Mouse (Mus musculus) forebrain, embryonic 14.5 days (tissue): ENCODE results near the gene Zan. TPM values are rescaled to one million over a fixed set of nuclear protein-coding genes. Genes with fewer than 3 reads are reported as not detected.

Experiments
- ATAC-seq: fragments of 200-750 bp; cut with Nextera tagmentation; 2 replicates; pipeline ENCODE4 v1.8.0; 2017; ENCODE audit warnings: mild to moderate bottlenecking, moderate library complexity
- DNase-seq: peaks from one replicate; pipeline ENCODE4 v3.0.0-alpha.2; 2015; ENCODE audit warnings: low spot score
- H3K27ac ChIP-seq: fragments of 300-500 bp; sonication (generic); 2 replicates; pipeline ENCODE4 v1.5.1; 2014; ENCODE audit warnings: low read depth, mild to moderate bottlenecking, control low read depth, low read length, moderate library complexity
- H3K27me3 ChIP-seq: fragments of 300-500 bp; sonication (generic); replicated peaks from 2 replicates; pipeline ENCODE4 v1.6.1; 2014; ENCODE audit warnings: low read length, control low read depth, mixed read lengths; ENCODE audit not compliant: control insufficient read depth, insufficient read depth
- H3K36me3 ChIP-seq: fragments of 300-500 bp; sonication (generic); 2 replicates; pipeline ENCODE4 v1.6.1; 2014; ENCODE audit warnings: low read length, control low read depth; ENCODE audit not compliant: control insufficient read depth, insufficient read depth
- H3K4me1 ChIP-seq: fragments of 300-500 bp; sonication (generic); 2 replicates; pipeline ENCODE4 v1.6.1; 2014; ENCODE audit warnings: antibody characterized with exemption, low read length, control low read depth; ENCODE audit not compliant: control insufficient read depth, insufficient read depth
- H3K4me2 ChIP-seq: fragments of 300-500 bp; sonication (generic); 2 replicates; pipeline ENCODE4 v1.6.1; 2014; ENCODE audit warnings: mild to moderate bottlenecking, control low read depth, low read length
- H3K4me3 ChIP-seq: fragments of 300-500 bp; sonication (generic); 2 replicates; pipeline ENCODE4 v1.5.1; 2014; ENCODE audit warnings: low read depth, low read length, control low read depth
- H3K9ac ChIP-seq: fragments of 300-500 bp; sonication (generic); 2 replicates; pipeline ENCODE4 v1.6.1; 2014; ENCODE audit warnings: mild to moderate bottlenecking, low read length, control low read depth, moderate library complexity
- H3K9me3 ChIP-seq: fragments of 300-500 bp; sonication (generic); replicated peaks from 2 replicates; pipeline ENCODE4 v1.6.1; 2016; ENCODE audit warnings: low read length, control low read depth, mixed read lengths; ENCODE audit not compliant: control insufficient read depth
- WGBS: fragments of 180-500 bp; shearing (Covaris S2); extraction: QIAGEN DNeasy Blood & Tissue Kit; methylation state at CpG from one replicate; pipeline ENCODE4 v1.1.7; 2014; 5-methylcytosine and 5-hydroxymethylcytosine counted together
- polyA plus RNA-seq: library from polyadenylated mRNA; unstranded; fragments of >200 nt; fragmentation: Nextera tagmentation; extraction: Ambion mirVana; gene quantifications from 2 replicates; pipeline ENCODE4 v1.2.1, GENCODE M21; 2014

The Zan gene
- polyA plus RNA-seq, 1 experiment from 2014 or later = 0.04 TPM

GRCm38 (mm10) chr5:137352011-137352975, 124.6 kb downstream of the Zan start:
- Histone ChIP-seq H3K27ac (no peak overlapping the region), H3K4me2 (peak overlapping the region; percentile 93), H3K27me3 (0 out of 2 replicates have a peak, but pooled peaks cover 2% of the 10 kb centered on the region), H3K9me3 (no peaks in the 10 kb centered on the region), H3K36me3 (peaks cover 26% of the 10 kb centered on the region), H3K9ac (peak overlapping the region; percentile 79), H3K4me3 (peak overlapping the region; percentile 68), H3K4me1 (peaks cover 16% of the 10 kb centered on the region)
- ATAC-seq (no peak), DNase-seq (no peak)
- WGBS = 20% methylated on average over 16 of the region's 16 CpGs

GRCm38 (mm10) chr5:137351394-137351793, 125.5 kb downstream of the Zan start:
- Histone ChIP-seq H3K4me1 (peaks cover 16% of the 10 kb centered on the region), H3K9ac (peak overlapping the region; percentile 79; the same call in 1 of the 2 replicates), H3K4me2 (peak overlapping the region; percentile 93), H3K36me3 (peaks cover 21% of the 10 kb centered on the region), H3K27ac (no peak overlapping the region), H3K4me3 (peak overlapping the region; percentile 68), H3K9me3 (no peaks in the 10 kb centered on the region), H3K27me3 (0 out of 2 replicates have a peak, but pooled peaks cover 2% of the 10 kb centered on the region)
- no peak for ATAC-seq
- DNase-seq = no peak
- 11% methylated on average over 4 of the region's 4 CpGs for WGBS

- DNase-seq = no peak
- peak overlapping the region; percentile 72; the same call in 1 of the 2 replicates for H3K27ac ChIP-seq
- ATAC-seq = no peak
- peak overlapping the region; percentile 68 for H3K4me3 ChIP-seq
- H3K4me1 ChIP-seq = peaks cover 16% of the 10 kb centered on the region
- H3K4me2 ChIP-seq = peak overlapping the region; percentile 93
- 0 out of 2 replicates have a peak, but pooled peaks cover 2% of the 10 kb centered on the region for H3K27me3 ChIP-seq
- H3K9ac ChIP-seq = peak overlapping the region; percentile 79
- 0% methylated on average over 8 of the region's 8 CpGs for WGBS
- H3K36me3 ChIP-seq = peaks cover 17% of the 10 kb centered on the region
- no peaks in the 10 kb centered on the region for H3K9me3 ChIP-seq
Measured at GRCm38 (mm10) chr5:137351058-137351380, 125.8 kb downstream of the Zan start.

- peaks cover 12% of the 10 kb centered on the region for H3K36me3 ChIP-seq
- DNase-seq = peak; percentile 22
- H3K9me3 ChIP-seq = no peaks in the 10 kb centered on the region
- WGBS = under 1% methylated on average over 55 of the region's 55 CpGs
- peak overlapping the region; percentile 72 for H3K27ac ChIP-seq
- peak overlapping the region; percentile 93 for H3K4me2 ChIP-seq
- H3K27me3 ChIP-seq = 0 out of 2 replicates have a peak, but pooled peaks cover 2% of the 10 kb centered on the region
- H3K4me3 ChIP-seq = peak overlapping the region; percentile 68
- peaks cover 16% of the 10 kb centered on the region for H3K4me1 ChIP-seq
- peak; percentile 69 for ATAC-seq
- peak overlapping the region; percentile 79 for H3K9ac ChIP-seq
Measured at GRCm38 (mm10) chr5:137350205-137351057, 126.4 kb downstream of the Zan start.

GRCm38 (mm10) chr5:137349384-137350204, 127.3 kb downstream of the Zan start, which contains the start of gene Ephb4:
Gene Ephb4 (plus strand): TSS chr5:137350109.
- peak; percentile 93 for ATAC-seq

GRCm38 (mm10) chr5:137348482-137349383, 128.1 kb downstream of the Zan start:
- ATAC-seq (no peak), DNase-seq (peak; percentile 27)
- peak overlapping the region; percentile 68 for H3K4me3 ChIP-seq

More at GRCm38 (mm10) chr5:137349384-137350204, 127.3 kb downstream of the Zan start, which contains the start of gene Ephb4:
- WGBS = 1% methylated on average over 27 of the region's 32 CpGs
- peaks cover 16% of the 10 kb centered on the region for H3K4me1 ChIP-seq
- peaks cover 6% of the 10 kb centered on the region for H3K36me3 ChIP-seq
- H3K27ac ChIP-seq = peak within 1 kb of the TSS; percentile 72
- H3K4me3 ChIP-seq = peak within 1 kb of the TSS; percentile 68
- peak within 1 kb of the TSS; percentile 93 for H3K4me2 ChIP-seq
- no peaks in the 10 kb centered on the region for H3K9me3 ChIP-seq
- H3K27me3 ChIP-seq = 0 out of 2 replicates have a peak, but pooled peaks cover 2% of the 10 kb centered on the region
- DNase-seq = peak; percentile 92
- peak within 1 kb of the TSS; percentile 79 for H3K9ac ChIP-seq

GRCm38 (mm10) chr5:137347856-137348255, 129.0 kb downstream of the Zan start:
- no peak for DNase-seq
- H3K4me1 ChIP-seq = peaks cover 16% of the 10 kb centered on the region

More at GRCm38 (mm10) chr5:137348482-137349383, 128.1 kb downstream of the Zan start:
- Histone ChIP-seq H3K27ac (no peak overlapping the region), H3K9ac (peak overlapping the region; percentile 42; the same call in 1 of the 2 replicates), H3K4me2 (peak overlapping the region; percentile 93), H3K9me3 (no peaks in the 10 kb centered on the region), H3K36me3 (no peaks in the 10 kb centered on the region), H3K4me1 (peaks cover 16% of the 10 kb centered on the region), H3K27me3 (0 out of 2 replicates have a peak, but pooled peaks cover 2% of the 10 kb centered on the region)
- WGBS = under 1% methylated on average over 33 of the region's 33 CpGs

More at GRCm38 (mm10) chr5:137347856-137348255, 129.0 kb downstream of the Zan start:
- ATAC-seq = no peak
- no peak overlapping the region for H3K4me2 ChIP-seq
- H3K27me3 ChIP-seq = 0 out of 2 replicates have a peak, but pooled peaks cover 2% of the 10 kb centered on the region
- 22% methylated on average over 7 of the region's 7 CpGs for WGBS
- H3K9me3 ChIP-seq = no peaks in the 10 kb centered on the region
- no peaks in the 10 kb centered on the region for H3K36me3 ChIP-seq
- H3K4me3 ChIP-seq = no peak overlapping the region
- H3K27ac ChIP-seq = no peak overlapping the region
- no peak overlapping the region for H3K9ac ChIP-seq
